Mouse (Mus musculus) spleen, adult 2 months (tissue): ENCODE data around the gene Pipox.

Experiments used
- CTCF ChIP-seq: fragments of 200-500 bp; IDR thresholded peaks from 2 replicates; pipeline ENCODE4 v1.5.1; 2011; ENCODE audit warnings: mild to moderate bottlenecking, inconsistent platforms; ENCODE audit not compliant: insufficient read depth, insufficient read length, insufficient replicate concordance; ENCODE audit errors: extremely low read depth
- POLR2A ChIP-seq: fragments of 200-500 bp; IDR thresholded peaks from 2 replicates; pipeline ENCODE4 v1.6.1; 2011; ENCODE audit warnings: low read depth, low read length, inconsistent platforms

- TF ChIP-seq CTCF, result no peak
- no peak for TF ChIP-seq POLR2A
These were observed 48.3 kb upstream of the Pipox start for GRCm38 (mm10) chr11:77942230-77942629.
